Mouse (Mus musculus): ENCODE measurements around the gene Efna4.

DNA sequence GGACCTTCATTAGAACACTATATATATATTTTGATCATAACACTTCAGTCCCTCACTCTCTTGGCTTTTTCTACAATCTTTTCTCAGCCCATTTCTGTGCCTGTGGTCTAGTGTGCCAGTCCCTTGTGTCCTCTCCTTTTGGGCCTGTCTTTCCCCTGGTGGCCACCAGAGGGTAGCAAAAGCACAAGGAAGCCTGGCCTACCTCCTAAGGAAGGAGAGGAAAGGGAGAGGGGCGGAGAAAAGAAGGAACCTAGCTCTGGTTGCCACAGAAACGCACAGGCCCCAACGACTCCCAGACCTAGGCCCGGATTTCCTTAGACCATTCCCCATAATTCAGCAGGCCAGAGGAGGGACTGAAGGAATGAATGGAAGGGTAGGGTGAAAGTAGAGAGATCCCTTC lies 21.0 kb downstream of the Efna4 start:
- TF ChIP-seq CTCF (IDR thresholded peaks at IDR 0.05; ENCODE audit: low read depth) (peak; percentile 94), EP300 (IDR thresholded peaks at IDR 0.05; ENCODE audit: low read depth) (no peak)

All from liver, embryonic 14.5 days (tissue).